Mouse (Mus musculus): Measurements from ENCODE around the gene Elf1.
"Not testable (repeated sequence)": the region's sequence is repeated elsewhere in the genome, so short reads cannot be mapped to it uniquely, and the experiment has no call there.

Gene Elf1

DNA sequence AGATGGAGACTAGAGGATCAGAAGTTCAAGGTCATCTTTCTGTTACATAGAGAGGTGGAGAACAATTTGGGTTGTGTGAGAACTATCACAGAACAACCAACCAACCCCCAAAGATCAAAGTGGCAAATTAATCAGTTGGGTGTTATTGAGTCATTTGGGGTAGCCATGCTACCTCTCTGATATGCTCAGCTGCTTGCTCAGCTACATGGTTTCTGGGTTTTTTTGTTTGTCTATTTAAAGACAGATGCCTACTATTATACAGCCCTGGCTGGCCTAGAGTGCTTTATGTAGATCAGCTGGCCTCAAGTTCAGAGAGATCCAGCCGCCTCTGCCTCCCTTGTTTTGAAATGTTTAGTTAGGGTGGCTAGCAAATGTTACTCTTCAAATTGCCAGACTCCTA is 40.1 kb downstream of the Elf1 start:
- in situ Hi-C loops (cut with MseI, MboI) = no loop called here

DNA sequence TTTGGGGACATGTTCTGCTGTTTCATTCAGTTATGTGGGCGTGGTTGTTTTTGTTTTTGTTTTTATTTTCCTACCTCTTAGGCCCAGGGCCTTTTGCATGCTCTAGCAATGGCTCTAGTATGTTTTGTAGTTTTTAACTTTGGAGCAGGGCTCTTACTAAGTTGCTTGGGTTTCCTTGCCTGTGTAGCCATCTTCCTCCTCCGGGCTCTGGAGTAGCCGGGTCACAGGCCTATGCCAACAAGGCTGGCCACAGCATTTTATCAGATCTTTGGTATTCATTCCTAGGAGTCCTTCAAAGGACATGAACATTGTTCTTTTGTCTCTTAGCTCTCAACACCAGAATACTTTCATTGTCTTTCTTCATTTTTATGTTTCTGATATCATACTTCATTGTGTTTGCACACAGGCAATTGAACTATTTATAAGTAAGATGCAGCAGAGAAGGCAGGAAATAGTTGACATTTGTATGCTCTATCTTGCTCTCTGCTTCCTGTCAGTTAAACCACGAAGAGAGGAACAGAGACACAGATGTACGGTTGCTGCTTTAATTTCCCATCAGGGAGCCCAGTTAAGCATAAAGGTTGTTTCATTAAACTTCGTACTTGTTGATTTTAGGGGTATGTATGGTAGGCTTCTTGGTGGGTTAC is 40.6 kb downstream of the Elf1 start:
- in situ Hi-C loops (cut with MseI, MboI) = no loop called here

DNA sequence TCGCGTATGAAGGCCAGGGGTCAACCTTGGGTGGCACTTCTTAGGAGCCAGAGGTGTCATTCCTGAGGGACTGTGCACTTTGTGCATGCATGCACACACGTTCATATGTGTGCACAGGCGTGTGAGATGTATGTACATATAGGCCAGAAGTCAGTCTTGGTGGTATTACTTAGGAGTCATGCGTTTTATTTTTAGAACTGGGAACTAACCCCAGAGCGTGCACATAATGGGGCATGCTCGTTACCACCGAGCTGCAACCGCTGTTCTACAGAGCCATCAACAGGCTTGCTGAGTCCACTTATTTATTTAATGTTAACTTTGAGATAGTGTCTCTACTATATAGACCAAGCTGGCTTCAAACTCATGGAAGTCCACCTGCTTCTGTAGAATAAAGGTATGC is 41.4 kb downstream of the Elf1 start:
- in situ Hi-C loops (cut with MseI, MboI) = no loop called here

DNA sequence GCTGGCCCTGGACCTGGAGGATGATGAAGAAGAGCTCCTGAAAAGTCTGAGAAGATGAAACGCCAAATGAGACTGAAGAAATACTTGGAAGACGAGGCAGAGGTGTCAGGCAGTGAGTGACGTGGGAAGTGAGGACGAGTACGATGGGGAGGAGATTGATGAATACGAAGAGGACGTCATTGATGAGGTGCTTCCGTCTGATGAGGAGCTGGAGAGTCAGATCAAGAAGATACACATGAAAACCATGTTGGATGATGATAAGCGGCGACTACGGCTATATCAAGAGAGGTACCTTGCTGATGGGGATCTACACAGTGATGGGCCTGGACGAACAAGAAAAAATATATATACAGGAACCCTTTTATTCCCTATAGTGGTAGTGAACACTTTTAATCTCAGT is 45.1 kb downstream of the Elf1 start:
- in situ Hi-C loops (cut with MseI, MboI) = not testable (repeated sequence)

DNA sequence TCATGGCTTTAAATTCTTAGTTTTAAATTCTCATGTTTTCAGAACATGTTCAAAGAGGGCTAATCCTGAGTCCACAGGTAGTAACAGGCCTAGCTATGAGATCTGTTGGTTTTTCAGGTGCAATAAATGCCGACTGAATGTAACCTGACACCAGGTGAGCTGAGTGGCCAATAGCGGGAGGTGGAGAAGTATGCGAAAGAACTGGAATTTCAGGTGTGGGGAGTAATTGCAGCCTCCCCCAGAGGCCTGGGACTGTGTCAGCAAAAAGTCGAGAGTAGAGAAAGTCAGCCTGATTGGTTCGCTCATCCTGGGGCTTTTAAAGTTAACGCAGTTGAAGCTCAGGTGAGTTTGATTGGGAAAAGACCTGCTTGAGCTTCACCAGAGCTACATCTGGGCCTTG is 46.7 kb downstream of the Elf1 start:
- in situ Hi-C loops (cut with MseI, MboI) = no loop called here

DNA sequence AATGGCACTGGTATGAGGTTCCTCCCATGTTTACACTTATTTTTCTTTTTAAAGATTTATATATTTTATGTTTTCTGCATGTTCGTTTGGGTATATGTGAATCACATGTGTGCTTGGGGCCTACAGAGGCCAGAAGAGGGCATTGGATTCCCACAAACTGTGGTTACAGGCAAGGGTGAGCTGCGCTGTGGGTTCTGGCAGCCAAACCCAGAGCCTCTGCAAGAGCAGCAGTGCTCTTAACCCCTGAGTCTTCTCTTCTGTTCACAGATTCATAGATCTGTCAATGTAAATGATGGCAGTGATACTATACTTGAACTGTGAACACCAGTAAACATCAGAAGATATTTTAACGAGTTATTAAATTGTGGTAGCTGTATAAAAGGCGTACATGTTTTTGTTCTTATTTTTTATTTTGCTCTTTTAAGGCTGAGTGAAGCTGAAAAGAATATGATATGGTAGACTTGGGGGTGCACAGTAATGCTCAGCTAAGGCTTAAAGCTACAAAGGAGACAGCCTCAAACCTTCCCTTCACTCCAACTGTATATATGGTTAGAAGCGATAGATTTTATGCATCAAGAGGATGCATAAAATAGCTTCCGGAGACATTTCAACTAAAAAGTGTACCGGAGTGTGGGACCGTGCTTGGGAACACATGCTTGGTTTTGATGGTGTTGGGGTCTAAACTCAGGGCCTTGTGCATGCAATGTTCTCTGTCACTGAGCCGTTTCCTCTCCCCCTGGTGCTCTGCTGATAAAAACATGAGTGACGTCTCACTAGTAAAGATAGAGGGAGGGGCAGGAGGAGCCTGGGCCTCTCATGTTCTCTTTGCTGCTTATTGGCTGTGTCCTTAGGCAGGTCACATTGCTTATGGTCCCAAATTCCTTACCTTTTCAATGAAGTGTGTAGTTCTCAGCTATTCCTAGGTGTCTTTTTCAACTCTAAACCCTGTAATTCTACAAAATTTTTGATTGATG is 48.9 kb downstream of the Elf1 start:
- in situ Hi-C loops (cut with MseI, MboI) = no loop called here

DNA sequence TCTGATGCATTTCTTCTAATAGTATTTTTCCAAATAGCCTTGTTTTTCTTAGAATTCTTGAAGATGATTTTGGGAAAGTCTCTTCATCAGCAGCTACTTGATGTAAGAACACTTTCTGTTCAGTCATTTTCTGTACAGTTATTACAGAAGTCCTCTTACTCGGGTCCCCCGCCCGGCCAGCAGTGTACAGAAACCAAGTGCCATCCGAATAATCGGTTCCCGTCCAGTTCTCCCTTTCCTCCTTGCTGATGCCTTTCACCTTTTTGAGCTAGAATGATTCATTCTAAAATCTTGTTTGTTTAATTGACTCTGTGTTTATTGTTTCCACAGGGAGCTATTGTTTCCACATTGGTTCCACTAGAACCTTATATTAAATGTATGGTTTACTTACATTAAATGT is 49.8 kb downstream of the Elf1 start:
- in situ Hi-C loops (cut with MseI, MboI) = no loop called here

DNA sequence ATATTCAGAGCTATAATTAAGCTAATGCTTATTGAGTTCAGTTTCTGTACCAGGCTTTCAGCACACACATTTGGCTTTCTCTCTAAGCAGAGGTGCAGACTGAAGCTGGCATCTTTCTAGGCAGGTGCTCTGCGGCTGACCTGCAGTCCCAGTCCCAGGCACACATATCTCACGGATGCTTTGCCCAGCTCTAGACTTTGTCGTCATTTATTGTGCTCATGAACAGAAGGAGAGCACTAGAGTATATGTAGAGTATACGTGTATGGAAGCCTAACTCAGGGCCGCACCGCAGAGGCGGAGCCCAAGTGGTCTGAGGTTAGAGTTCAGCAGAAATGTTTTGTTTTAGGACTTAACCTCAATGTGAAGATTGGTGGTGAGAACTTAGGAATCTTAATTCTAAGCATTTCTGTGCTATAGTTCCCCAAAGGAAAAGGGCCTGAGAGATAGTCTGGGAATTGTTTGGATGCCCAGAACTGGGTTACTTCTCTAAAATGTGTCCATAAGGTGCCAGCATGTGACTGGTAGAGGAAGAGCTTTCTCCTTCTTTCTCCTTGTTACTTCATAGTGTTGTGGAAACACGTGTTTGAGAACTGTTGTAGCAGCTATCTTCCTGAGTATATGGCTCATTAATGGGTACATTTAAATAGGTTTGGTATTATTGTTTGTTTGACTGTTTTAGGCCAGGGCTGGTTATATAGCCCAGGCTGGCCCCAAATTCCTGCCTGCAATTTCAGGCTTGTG is 51.2 kb downstream of the Elf1 start:
- in situ Hi-C loops (cut with MseI, MboI) = no loop called here

DNA sequence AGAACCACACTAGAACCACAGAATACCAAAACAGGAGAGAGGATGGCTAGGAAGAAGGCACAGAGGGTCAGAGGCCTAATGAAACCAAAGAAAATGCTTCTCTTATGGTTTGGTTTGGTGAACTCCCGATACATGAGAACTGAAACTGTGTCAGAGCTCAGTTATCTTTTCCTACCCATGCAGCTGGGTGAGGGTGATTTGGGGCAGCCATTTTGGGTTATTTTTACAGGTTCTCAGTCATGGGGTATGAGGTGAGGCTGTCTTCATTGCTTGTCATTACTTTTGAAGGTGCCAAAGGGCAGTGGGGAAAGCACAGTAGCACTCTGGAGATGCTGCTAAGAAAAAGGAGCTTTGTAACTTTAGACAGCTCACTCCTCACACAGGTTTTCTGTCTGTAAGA is 52.4 kb downstream of the Elf1 start:
- in situ Hi-C loops (cut with MseI, MboI) = no loop called here

DNA sequence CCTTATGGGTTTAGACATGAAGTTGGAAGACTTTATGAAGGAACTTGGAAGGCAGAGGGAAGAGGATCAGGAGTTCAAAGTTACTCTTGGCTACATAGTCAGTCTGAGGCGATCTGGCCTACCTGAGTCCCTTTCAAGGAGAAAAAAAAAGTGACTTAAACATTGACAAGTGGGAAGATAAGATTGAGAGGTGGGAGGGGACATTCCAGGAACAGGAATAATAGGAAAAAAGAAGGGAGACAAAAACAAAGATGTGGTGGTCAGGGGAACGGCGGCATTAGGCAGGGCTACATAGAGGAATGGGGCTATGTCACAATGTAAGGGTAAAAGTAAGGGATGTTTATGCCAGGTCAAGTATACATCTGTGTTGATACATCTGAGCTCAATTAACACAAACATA is 53.2 kb downstream of the Elf1 start:
- in situ Hi-C loops (cut with MseI, MboI) = no loop called here

DNA sequence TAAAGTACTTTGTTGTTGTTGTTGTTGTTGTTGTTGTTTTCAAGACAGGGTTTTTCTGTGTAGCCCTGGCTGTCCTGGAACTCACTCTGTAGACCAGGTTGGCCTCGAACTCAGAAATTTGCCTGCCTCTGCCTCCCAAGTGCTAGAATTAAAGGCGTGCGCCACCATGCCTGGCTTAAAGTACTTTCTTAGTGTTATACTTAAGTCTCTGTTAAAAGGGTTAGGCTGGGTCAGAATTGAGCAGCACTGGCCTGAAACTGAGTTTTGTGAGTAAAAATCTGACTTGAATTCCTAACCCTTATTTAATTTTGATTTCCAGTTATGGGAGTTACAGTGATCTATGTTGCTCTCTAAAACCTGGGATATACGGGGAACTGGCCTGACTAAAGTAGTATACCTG is 53.7 kb downstream of the Elf1 start:
- in situ Hi-C loops (cut with MseI, MboI) = not testable (repeated sequence)

DNA sequence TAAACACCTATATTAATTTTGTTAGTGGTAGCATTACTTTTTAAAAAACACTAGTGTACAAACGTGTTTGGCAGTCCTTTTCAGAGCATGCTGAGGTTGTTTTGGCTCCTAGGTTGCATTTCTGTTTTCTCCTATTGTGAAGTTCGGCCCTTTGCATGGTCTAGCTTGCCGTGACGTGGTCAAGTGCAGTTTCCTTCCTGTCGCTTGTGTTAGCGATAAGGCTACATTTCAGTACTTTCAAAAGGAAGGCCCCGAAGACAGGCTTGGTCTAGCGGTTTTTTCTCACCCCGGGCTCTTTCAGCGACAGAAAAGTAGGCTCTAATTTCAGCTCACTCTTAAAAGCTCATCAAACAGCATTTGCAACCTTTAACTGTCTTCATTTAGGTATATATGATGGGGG is 54.3 kb downstream of the Elf1 start:
- in situ Hi-C loops (cut with MseI, MboI) = no loop called here

DNA sequence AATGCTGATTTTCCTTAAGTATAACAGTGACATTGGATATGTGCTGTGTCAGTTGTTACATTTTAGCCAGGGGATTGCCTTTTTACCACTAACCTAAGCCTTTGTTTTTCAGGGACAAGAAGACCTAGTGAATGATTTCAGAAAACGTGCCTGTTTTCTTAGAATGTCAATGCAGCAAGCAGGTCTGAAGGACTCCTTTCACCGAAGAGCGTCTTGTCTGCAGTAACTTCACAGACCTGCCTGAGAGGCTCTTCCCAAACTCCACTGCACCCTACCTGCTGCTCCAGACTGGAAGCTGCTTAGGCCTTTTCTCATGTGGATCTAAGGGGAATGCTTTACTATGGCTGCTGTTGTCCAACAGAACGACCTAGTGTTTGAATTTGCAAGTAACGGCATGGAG is 55.0 kb downstream of the Elf1 start:
- in situ Hi-C loops (cut with MseI, MboI) = no loop called here

DNA sequence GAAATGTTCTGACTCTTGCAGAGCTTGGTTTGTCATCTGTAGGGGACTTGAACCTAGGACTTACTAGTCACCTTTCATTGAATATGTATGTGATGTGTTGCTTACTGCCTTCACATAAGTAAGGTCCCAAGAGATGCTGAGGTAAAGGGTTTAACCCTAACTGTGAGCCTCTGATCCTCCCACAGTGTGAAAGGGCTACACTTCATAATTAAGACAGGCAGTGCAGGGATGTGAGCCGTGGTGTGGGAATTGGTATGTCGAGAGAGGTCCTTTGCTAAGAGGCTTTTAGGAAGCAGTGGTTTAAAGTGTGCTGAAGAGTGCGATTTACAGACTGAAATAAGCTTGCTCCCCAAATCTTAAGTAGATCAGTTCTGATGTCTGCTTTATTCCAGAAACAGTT is 55.8 kb downstream of the Elf1 start:
- in situ Hi-C loops (cut with MseI, MboI) = no loop called here

DNA sequence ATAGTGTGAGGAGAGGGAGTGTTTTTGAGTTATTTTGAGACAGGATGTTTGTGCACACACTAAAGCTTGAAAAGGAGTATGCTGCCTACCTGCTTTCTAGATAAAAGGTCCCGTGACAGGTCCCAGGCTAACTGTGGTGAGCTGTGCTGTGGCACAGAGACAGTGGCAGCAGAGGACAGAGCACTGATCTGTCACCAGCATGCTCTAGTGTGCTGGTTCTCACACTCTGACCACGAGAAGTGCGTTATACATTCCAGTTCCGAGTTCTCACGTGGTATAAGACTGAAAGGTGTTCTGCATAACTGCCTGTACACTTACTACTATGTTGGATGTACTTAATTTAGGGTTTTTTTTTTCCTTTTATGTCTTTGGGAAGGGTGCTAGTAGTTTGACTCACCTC is 56.5 kb downstream of the Elf1 start:
- in situ Hi-C loops (cut with MseI, MboI) = no loop called here

DNA sequence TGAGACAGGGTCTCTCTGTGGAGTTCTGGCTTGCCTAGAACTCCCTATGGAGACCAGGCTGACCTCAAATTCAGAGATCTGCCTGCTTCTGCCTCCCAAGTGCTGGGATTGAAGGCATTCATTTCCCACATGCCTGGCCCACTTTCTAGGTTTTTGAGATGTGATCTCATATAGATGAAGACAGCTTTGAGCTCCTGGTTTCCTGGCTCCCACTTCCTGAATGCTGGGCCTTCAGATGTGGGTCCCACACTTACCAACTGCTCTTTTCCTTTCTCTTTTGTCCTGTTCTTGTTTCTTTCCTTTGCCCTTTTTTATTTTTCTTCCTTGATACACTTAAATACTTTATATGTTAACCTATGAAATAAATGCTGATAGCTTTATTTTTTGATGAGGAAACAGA is 56.9 kb downstream of the Elf1 start:
- in situ Hi-C loops (cut with MseI, MboI) = no loop called here

DNA sequence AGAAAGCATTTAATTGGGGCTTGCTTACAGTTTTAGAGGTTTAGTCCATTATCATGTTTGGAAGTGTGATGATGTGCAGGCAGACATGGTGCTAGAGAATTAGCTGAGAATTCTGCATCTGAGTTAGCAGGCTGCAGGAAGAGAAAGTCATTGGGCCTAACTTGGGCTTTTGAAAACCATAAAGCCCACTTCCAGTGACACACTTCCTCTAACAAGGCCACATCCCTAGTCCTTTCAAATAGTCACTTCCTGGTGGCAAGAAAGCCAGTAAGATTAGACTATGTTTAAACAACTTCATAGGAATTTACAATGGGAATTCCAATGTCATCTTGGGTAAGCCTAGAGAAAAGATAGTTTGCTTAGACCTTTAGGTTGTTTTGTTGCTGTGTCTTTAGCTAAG is 60.6 kb downstream of the Elf1 start:
- in situ Hi-C loops (cut with MseI, MboI) = no loop called here

DNA sequence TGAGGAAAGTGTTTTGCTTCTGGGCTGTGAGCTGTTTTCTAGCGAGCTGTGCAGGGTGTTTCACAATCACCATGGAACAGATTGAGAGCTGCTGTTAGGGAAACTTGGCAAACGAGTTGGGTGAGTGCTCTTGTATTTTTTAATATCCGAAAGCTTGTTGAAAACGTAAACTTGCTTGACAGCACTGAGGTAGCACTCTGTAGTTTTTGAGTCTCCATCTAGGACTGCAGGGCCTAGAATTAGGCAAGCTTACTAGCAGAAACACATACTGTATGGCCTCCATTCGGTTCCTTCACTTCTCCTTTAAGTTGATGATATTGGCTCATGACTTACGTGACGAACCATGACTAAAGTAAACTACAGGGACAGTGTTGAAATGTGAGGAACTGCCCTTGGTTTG is 68.3 kb downstream of the Elf1 start:
- in situ Hi-C loops (cut with MseI, MboI) = no loop called here

DNA sequence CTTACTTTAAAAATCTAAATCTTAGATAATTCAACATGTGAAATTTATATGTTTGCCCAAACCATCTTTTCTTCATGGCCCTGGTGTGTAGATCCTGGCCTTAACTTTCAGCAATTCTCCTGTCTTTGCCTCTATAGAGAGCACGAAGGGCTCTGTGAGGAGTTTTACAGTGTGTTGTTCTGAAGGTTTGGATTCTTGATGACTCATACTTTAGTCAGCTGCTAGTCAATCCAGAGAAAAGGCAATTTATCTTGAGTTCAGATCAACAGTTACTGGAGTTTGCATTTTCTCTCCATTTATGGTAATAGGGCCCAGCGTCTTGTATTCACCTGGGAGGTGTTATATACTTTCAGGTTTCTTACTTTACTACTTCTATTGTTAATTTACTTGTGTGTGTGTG is 70.9 kb downstream of the Elf1 start:
- in situ Hi-C loops (cut with MseI, MboI) = no loop called here

DNA sequence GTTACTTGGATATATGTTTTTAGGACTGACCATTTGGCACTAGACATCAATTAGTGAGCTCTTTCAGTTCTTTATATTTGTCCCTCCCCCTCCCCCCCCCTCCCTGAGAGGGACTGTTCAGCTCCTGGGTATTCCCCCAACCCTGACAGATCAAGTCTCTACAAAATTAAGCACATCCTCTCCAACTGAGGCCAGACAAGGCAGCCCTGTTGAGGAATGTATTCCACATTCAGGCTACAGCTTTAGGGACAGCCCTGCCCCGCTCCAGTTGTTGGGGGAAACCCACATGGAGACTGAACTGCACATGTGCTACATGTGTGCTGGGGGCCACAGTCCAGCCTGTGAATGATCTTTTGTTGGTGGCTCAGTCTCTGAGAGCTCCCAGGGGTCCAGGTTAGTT is 71.9 kb downstream of the Elf1 start:
- in situ Hi-C loops (cut with MseI, MboI) = no loop called here

DNA sequence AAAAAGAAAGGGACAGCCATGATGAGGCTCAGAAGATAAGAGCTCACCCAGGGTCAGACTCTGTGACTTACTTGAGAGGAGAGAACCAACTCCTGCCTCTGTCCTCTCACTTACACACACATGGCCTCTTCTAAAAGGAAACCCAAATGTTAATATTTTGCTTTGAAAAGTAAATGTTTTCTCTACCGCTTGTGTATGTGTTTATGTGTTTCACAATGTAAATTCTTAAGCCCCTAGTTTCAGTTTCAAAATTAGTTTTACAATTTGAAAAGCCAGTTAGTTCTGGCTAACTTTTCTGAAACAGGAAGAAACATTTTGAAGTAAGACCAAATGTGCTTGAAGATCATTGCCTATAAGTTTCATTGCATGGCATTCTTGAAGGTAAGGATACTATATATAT is 76.8 kb downstream of the Elf1 start:
- in situ Hi-C loops (cut with MseI, MboI) = no loop called here

DNA sequence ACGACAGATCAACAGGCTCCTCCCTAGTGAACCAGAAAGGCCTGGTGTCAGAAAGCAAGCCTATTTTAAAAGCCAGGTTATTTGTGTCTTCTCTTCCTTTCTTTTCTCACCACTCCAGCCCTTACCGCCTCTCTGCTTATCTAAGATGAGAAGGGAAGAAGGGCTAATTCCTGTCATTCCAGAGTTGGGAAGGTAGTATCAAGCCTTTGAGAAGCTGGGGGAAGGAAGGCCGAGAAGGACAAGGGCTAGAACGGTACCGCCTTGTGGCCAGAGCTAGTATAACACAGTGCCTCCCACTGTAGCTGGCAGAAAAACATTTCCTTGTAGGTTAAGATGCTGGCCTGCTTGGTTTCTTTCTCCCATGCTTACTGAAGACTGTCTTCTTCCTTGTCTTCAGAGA is 81.8 kb downstream of the Elf1 start:
- in situ Hi-C loops (cut with MseI, MboI) = no loop called here

DNA sequence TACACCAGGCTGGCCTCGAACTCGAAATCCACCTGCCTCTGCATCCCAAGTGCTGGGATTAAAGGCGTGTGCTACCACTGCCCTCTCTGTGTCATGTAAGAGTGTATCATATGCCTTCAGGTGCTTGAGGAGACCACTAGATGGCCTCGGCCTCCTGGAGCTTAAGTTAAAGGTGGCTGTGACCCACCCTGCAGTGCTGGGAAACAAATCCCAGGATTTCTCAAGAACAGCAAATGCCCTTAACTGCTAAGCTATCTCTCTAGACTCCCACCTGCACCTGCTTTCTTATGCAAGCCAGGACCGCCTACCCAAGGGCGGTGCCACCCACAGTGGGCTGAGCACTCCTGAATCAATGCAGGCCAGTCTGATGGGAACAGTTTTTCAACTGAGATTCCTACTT is 83.8 kb downstream of the Elf1 start:
- in situ Hi-C loops (cut with MseI, MboI) = no loop called here
